Mouse (Mus musculus) mouse trophoblast stem cell (cell line): ENCODE measurements around the gene Gm9922.

Experiments used
- in situ Hi-C, 2 experiments: fragments of 300-500 bp; cut with MseI, MboI; formaldehyde crosslinking; loops; 2 replicates in 1 of 2; 3 replicates in 1 of 2; pipeline ENCODE4 v1.15.1; 2025

The Gm9922 gene

DNA sequence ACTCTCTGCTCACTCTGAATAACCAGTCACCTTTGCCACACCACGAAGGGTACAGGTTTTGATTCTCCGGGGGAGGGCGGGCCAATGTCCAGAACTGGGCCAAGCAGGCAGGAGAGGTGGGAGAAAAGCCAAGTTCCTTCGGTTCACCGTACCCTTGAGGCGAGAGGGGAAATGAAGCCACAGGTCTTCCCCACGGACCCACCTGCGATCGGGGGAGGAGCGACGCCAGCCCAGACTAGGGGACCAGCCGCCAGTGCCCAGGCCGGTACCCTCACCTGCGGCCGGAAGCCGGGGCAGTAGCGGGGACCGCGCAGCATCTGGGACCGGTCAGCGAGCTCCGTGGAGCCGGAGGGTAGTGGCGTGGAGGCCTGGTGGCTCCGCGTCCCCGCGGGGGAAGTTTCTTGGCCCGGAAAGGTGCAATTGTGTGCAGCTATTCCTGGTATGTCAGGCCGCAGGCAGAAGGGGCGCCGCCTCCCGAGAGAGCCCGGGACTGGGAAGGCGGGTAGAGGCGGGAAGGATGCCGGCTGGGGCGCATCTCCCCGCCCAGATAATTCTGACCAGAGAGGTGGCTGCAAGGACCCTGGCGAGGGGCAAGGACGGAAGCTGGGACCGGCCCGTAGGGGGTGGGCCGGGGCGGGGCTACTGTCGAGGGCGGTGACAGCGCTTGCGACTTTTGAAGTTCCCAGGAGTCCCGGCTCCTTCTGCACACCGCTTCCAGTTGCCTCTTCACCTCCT is at the start of gene Gm9922, which contains the start of gene Lmo7:
Gene Gm9922, minus strand, starts transcription at position 578 of the 735 bp plus-strand sequence.
Gene Lmo7, plus strand, starts transcription at position 721 of the 735 bp plus-strand sequence.
- in situ Hi-C loops = no loop called here

DNA sequence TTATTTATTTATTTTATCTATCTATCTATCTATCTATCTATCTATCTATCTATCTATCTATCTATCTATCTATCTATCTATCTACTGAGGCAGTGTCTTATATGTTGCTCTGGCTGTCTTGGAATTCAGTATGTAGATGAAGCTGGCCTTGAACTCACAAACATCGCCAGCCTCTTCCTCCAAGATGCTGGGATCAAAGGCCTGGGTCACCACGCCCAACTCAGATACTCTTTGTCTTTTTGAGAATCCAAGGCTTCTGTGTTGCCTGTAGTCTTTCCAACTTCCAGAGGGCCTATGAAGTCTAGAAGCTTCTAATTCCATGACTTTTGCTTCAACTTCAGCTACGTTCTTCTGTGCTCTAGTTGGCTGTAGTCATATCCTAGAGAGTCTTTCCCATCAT is 48.8 kb upstream of the Gm9922 start:
- in situ Hi-C loops = loop anchor here (5.0 to 25.0 kb wide), 3 partner anchors 159 to 734 kb away; no protein-coding TSS in a partner anchor

DNA sequence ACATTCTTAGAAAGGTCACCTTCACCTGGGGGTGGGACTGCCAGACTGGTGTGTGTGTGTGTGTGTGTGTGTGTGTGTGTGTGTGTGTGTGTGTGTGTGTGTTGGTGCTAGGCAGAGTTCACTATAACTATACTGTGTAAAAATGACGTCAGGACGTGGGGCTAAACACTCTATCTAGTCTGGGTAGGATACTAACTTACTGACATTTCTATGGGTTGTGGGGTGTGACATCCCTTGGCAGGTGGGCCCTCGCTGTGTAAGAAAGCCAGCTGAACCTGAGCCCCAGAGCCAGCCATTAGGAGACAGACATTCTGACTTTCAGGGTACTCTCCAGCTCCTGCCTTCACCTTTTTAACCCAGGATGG is 47.5 kb upstream of the Gm9922 start:
- in situ Hi-C loops = loop anchor here (5.0 to 25.0 kb wide), 3 partner anchors 160 to 735 kb away; no protein-coding TSS in a partner anchor

DNA sequence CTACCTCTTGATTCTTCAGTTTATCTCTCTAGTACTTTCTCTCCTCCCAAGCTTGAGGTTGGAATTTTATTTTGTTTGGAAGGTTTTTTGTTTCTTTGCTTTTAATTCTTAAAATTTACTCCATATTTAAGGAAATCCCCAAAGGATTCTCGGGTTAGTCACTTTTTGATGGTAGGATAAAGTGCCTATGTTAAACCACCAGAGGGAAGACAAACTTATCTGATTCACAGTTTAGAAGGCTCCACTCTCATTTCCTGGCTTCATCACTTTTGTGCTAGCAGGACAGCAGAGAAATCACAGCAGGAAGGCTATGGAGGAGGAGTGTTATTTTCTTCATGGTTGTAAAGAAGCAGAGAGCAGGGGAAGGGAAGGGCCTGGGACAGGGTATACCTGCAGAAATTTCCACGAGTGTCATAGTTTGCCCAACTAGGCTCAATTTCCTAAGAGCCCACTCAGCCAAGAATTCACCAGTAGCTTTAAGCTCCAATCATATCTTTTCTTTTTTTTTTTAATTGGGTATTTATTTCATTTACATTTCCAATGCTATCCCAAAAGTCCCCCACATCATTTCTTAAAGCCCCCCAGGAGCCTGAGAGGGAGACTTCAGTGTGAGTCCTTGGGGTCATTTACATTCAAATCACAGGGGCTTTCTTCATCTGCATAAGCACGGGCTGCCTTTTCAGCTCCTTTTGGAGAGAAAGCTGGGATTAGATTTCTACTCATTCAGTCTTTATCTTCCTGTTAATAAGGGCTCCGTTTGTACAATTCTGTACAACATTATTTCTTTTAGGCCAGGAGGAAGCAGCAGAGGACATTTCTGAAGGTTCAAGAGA is 46.9 kb upstream of the Gm9922 start:
- in situ Hi-C loops = loop anchor here (5.0 to 25.0 kb wide), 3 partner anchors 161 to 736 kb away; no protein-coding TSS in a partner anchor

DNA sequence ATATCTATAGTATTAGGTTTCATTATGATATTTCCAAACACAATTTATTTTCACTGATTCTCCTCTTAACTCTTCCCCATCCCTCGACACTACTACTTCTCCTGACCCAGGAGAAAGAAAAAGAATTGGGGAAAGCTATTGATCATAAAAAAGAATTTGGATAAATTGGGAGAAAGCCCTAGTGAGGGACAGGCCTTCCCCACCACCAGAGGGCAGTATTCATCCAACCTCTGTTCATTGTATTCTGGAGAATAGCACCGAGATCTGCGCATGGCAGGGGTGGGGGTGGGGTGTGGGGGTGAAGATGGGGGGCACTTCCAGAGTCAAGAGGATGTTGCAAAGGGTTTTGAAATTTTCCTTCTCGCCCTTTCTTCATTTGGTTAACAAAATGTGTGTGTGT is 45.0 kb upstream of the Gm9922 start:
- in situ Hi-C loops = loop anchor here (5.0 to 25.0 kb wide), 3 partner anchors 163 to 738 kb away; no protein-coding TSS in a partner anchor

DNA sequence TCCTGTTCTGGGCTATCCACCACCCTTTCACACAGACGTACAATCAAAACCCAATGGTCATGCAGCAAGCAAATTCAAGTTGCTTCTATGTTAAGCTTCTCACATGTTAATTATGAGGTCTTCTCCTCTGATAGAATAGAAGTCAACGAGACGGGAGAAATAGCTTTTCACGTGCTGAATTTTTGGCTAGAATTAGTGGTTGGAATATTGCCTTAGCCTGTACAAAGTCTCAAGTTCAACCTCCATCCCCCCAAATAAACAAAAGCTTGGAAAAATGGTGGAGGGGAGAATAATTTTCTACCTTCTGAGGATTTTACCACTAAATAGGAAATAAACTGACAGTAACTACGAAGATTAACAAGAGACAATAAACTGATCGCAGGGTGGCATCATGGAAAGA is 42.1 kb upstream of the Gm9922 start:
- in situ Hi-C loops = no loop called here

DNA sequence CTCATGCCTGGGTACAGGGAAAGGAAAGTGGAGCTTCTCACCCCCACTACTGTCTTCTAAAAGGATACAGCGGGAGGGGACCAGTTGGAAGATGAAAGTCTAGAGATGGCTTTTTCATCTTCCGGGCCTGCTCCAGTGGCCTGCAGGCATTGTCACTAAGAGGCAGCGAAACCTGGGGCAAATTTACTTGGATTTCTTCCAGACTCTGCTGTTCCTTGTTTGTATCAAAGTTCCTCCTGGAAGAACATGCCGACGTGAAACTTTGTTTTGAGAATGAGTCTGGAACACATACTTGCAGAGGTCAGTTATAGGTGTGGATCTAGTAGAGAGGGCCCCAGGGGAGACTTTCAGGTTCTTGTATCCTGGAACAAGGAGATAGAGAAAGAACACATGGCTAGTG is 41.7 kb upstream of the Gm9922 start:
- in situ Hi-C loops = no loop called here

DNA sequence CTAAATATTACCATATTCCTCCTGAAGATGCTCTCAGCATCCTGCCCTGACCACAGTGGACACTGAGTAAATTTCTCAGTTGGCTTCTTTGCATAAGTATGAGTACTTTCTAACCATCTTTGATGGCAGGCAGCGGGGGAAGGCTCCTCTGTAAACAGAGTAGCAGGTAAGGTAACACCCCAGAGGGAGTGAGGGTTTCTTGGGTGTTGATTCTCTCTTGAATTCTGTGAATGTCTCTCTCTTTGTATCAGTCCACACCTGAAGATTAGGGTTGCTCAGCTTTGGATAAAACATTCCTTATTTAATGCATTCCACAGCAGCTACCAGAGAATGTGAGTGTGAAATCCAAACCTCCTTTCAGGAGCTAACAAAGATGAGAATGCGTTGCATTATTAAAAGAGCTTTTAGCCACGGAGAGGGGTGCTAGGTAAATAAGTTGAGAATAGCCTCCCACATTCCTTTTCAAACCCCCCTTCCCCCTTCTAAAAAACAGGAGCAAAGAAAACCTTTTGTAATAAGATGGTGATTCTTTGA is 34.2 kb upstream of the Gm9922 start:
- in situ Hi-C loops = no loop called here

DNA sequence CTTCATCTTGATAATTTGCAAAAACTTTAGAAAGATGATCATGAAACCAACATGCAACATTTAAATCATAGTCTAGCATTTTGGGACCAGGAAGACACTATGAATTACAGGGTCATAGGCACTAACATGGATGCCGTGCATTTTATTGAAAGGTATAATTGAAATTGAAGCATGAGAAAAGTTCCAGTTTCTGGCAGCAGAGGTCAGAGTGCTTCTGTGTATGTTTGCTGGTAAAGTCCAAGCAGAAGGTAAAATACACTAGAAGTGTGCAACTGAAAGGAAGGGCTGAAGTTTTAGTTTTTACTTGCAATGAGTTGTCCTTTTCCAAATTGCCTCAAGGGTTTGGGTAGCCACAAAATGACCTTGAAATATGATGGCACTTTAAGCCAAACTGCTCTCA is 32.7 kb upstream of the Gm9922 start:
- in situ Hi-C loops = no loop called here

DNA sequence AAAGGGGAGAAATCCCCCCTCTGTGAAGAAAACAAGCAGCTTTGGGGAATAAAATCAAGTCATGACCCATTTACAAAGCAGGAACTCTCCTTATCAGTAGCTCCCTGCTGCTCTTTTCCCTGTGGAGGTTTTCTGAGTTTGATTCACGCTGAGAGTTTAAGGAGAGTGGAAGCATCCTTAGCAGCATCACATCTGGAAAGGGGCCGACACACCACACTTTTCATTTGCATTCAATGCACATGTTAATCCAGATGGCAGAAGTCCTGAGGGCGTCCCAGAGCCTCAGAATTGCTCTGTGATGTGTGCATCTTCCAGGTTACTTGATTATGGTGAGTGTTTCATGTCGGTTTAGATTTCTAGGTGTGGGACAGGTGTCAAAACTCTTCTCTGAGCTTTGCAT is 25.8 kb upstream of the Gm9922 start:
- in situ Hi-C loops = no loop called here

DNA sequence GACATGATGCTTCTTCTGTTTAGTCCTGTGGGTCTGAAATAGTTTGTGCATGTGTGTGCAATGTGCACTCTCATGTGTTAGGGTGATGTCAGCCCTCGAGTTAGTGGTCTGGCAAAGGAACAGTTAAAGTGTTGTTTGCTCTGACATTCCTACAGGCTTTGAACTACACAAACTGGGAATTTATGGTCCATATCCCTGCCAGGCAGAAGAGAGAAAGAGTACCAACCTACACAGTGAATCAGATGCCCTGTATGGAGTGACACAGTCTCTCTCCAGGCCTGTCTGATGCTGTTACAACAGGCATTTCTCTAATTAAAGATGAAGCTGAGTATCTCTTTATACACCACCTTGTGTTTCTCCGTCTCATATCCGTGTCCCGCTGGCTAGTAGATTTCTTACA is 21.3 kb upstream of the Gm9922 start:
- in situ Hi-C loops = no loop called here

DNA sequence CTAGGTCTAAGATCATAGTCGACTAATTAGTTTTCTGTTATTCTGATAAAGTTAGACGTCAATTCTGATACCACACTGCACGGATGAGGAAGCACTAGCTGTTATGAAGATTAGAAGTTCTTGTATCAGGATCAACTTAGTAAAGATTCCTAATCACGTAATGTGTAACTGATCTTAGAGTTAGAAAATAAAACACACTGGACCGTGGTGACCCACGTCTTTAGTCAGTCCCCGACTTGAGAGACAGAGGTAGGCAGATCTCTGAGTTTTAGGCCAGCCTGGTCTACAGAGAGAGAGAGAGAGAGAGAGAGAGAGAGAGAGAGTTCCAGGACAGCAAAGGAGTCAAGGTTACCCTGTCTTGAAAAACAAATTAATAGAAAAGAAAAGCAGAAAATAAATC is 18.8 kb upstream of the Gm9922 start:
- in situ Hi-C loops = no loop called here

DNA sequence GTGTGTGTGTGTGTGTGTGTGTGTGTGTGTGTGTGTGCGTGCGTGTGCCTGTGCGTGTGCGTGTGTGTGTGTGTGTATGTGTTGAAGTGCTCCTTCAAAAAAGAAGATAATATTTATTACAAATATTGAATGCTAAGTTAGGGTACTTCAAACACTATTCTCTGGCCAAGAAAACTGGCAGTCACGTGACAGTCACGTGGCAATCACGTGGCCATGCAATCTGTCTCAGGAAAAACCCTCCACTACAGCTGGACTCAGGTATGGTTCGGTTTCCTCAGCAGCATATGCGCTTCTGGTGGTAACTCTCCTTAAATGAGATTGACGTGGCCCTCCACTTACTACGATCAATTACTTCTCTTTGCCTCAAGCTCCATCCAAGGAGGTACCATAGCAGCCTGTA is 18.2 kb upstream of the Gm9922 start:
- in situ Hi-C loops = no loop called here

DNA sequence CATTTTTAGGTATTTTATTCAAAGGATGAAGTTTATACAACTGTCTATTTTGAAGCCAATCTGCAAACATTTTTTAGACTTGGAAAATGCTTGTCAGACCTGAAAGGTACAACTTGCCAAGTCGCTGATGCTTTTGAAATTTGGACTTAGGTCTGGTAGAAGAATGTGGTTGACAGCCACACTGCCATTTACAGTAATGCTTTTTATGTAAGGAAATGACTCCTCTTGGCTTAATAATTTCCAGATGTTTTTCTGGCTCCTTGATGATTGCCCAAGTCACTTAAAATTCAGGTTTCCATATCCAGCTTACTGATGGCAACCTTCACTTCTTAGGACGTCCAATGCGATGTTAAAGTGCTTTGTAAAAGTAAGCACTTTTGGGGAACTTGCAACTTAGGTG is 17.0 kb upstream of the Gm9922 start:
- in situ Hi-C loops = no loop called here

DNA sequence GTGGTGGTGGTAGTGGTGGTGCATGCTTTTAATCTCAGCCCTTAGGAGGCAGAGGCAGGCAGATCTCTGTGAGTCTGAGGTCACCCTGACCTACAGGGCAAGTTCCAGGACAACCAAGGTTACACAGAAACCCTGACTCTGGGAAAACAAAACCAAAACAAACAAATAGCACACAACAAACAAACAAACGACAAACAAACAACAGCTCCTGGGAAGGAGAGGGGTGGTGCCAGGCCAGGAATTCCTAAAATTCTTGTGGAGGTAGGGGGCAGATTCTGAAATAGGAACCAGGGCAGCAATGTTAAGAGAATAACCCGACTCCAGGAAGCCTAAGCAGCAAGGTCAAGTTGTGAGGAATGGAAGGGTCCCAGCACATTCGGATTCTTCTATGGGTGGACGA is 7.9 kb upstream of the Gm9922 start:
- in situ Hi-C loops = no loop called here

DNA sequence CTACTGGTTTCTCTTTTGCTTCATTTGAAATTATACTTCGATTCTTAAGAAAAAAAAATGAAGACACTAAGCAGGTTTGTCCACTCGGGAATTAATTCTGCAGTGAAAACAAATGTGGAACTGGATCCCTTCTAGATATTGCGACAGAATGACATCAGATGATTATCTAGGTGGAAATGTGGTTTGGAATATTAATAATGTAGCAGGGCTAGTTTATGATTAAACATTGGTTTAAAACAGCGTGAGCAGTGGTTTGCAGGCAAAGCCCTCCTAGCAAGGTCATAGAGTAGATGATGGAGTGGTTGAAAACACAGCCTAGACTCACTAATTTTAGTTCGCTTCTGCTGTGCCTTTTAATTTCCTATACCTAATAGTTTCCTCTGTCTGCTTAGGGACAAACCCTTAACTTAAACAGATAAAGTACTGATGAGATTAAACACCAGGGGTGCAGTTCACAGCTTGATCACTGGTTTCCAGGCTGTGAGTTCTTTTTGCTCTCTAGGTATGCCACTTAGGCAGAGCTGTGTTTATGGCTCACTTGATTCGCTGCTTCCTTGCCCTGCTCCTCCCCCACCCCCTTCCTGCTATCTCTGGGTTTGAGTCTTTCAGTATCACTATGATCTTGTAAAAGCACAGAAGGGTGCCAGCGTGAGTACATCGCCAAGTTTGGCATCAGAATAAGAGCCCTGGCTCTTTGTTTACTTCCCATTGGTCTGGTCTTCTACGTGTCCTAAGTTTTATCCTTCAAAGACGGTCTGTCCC is 4.1 kb upstream of the Gm9922 start:
- in situ Hi-C loops = no loop called here

DNA sequence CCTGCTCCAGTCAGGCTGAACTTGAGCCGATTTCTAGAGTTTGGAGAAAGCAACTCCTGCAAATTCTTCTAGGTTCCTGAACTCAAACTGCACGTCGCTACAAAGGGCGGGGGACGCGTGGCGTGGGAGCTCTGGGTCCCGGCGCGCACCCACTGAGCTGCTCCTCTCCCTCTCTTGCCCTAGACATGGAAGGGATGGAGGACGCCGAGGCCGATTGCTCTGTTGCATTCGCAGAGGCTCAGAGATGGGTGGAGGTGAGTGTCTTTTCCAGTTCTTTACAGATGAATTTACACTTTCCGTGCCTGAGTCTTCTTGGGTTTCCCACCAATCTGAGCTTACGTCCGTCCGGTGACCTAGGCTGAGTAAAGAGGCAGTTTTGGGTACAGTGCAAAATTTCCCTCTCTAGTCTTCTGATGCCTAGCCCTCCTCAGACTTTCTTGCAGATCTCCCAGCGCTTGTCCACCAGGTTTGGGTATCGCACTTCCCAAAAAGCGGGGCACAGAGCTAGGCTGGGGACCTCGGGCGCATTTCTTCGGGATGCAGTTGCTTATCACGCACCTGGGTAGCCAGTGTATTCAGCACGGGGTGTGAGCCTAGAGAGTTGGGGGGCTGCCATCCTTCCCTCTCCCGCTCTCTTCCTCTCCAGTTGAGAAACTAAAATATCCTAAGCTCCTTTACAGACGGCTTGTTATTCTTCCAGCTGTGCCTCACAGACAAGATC is 518 bp upstream of the Gm9922 start:
- in situ Hi-C loops = no loop called here

DNA sequence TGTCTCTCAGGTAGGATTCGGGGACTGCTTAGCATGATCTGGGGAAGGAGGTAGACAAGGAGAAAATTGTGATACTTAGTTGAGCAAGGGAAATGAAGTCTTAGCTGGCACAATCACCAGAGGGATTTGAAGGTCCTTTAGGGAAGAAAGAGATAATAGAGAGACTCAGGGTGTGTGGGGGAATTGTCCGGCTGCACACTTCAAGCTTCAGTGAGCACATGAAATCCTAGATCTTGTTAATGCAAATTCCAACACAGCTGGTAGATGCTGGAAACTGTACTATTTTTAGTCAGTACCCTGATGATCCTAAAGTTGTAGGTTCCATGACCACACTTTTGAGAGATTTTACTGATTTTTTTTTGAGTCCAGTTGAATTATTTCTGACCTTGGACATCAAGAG is 15.2 kb downstream of the Gm9922 start:
- in situ Hi-C loops = no loop called here

DNA sequence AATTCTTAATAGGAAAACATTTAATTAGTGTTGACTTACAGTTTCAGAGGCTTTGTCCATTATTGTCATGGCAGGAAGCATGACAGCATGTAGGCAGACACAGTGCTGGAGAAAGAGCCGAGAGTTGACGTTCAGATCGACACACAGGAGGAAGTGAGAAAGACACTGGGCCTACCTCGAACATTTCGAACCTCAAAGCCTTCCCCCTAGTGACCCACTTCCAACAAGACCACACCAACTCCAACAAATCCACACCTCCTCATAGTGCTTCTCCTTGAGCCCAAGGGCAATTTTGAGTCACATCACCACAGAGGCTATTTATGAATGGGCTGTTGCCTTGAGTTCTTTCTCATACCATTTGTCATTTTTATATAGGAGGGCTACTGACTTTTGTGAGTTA is 22.5 kb downstream of the Gm9922 start:
- in situ Hi-C loops = no loop called here

DNA sequence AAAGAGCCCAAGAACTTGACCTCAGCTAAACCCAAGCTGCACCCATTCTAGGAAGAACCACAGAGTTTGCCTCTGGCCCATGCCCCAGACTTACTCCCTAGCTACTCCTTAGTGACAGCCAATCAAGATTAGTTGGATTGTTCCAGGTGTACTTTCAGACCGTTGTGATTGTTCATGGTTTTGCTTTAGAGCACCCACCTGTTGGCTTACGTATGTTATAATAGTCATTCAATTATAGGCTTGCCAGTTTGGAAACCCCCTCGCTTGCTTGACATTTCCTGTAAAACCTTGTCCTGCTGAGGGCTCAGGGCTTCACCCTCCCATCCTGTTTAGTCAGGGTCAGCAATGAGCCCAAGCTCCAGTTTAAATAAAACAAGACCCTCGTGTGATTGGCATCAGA is 25.1 kb downstream of the Gm9922 start:
- in situ Hi-C loops = no loop called here

DNA sequence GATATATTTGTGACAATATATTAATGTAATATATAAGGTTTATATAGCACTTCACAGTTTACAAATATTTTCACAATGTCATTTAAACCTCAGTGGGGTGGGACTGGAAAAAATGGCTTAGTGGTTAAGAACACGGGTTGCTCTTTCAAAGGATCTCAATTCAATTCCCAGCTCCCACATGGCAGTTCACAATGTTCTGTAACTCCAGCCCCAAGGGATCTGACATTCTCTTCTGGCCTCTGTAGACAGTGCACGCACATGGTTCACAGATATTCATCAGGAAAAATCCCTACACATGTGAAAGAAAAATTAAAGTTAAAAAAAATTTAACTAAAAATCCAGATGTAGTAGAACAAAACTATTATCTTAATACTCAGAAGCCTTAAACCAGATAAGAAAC is 41.2 kb downstream of the Gm9922 start:
- in situ Hi-C loops = no loop called here
